Mouse (Mus musculus): ENCODE measurements around the gene Cdc7.
"Not testable (repeated sequence)": the region's sequence is repeated elsewhere in the genome, so short reads cannot be mapped to it uniquely, and the experiment has no call there.

Cdc7 gene

DNA sequence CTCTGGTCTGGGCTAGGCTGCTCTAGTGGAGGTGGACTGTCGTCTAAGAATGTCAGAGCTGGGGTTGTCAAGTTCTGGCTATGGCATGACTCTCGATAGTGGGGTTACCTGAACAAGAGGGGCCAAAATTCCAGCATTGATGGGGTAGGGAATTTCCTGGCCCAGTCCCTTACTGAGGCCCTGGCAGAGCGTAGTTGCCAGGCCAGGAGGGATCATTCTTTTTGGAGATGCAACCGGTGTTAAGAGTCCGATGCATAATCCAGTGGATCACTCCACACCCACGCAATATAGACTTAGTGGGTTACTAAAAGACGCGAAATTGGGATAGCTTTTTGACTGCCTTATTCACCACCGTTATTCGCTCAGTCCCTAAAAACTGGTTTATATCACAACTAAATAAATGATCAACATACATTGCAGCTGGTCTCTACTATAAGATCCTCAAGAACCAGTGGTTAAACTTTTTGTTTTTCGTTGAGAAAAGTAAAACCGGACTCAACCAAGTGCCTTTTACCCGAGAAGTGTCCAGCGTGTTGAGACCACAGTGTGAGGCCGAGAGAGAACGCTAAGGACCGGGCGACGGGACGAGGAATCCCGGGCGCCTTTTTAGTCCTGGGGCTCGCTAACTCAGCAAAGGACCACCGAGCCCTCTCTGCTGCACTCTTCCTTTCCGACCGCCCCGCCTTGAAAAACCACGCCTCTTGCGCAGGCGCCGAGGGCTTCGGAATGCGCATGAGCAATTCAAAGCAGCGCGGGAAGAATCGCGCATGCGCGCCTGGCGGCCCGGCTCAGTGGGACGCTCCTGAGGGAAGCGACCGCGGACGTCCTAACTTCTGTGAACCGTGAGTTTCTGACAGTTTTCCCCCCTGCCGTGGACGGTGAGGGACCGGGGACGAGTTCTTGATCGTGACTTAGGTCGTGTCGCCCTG lies at the start of gene Cdc7:
TSS of gene Cdc7 (plus strand) at position 739 of the 929 bp plus-strand sequence.
- peak; percentile 93 for DNase-seq (ENCODE audit: inconsistent ontology term)

DNA sequence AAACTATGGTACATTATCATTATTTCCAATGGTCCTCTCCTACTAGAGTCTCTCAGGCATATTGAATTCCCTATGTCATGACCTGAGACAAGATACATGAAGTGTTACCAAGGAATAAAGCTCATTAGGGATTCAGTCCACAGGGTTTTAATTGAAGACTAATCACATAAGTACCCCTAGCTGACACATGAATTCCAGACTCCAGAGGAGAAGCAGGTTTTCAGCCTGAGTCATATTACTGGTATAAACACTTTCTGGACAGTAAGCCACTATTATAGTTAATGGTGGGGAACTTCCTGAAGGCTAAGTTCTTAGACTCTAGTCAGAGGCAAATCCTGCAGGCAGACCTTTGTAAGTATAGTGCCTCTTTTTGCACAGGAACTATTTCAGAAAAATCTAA lies 44.8 kb upstream of the Cdc7 start:
- DNase-seq (ENCODE audit: inconsistent ontology term) = peak; percentile 78

DNA sequence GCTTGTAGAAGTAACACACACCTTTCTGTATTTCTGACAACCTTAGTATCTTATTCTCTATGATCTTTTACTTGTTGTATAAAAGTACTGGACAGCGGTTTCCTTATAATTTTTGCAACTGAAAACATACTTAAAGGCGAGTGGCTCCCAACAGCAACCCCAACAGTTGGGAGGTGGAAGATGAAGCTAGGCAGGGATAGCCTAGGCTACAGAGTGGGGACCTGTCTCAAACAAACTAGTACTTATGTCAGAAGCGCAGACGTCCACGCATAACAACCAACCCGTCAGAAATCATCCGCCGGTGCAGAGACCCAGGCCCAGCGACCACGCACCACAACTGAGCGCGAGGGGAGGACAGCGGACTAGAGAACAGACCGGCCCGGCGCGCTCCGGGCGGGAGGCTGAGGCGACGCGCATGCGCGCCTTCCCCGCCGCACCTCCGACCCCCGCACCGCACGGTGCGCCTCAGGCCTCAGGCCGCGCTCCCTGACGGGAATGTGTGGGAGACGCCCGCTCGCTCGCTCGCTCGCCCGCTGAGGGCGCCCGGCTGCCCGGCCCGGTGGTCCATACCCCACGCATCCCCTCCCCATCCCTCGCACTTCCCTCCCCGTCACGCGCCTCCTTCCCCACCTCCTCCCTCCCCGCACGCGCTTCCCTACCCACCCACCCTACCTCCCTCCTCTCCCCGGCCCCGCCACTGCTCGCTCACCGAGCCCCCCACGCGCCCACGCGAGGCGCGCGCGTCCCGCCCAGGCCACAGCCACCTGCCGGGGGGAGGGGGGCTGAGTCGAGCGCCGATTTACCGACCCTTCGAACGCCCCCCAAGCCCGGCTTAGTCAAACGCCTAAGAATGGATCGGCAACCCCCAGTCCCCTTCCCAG lies 38.4 kb upstream of the Cdc7 start, which contains the start of gene Hfm1:
TSS of gene Hfm1 (minus strand) at position 834 of the 881 bp plus-strand sequence.
- DNase-seq (ENCODE audit: inconsistent ontology term) = peak; percentile 62

DNA sequence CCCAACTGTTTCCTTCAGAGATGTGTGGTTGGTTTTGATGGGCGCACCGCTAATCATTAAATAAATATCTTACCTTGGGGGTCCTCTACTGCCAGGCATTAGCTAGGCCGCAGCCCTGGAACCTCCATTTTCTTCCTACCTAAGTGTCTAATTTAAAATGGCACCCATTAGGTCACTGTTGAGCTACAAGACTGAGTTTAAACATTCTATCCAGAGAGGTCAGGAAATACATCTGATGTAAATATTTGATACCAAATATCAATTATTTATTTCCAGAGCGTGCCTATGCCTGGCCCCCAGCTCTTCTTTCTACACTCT lies 37.8 kb upstream of the Cdc7 start:
- no peak for DNase-seq (ENCODE audit: inconsistent ontology term)

DNA sequence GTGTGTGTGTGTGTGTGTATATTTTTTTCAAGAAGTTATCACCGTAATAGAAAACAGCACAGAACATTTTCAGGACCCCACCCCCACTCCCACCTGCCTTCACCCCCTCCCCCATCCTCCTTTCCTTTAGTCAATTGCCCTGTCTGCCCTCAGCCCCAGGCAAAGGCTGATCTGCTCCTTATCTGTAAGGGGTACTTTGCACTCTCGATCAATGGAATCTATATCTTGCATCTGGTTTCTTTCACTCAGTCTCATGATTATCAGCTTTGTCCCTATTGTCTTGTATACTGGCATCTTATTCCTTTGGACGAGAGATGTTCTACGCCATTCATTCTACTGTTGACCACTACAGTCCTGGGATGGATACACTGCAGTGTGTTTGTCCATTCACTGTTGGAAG lies 36.1 kb upstream of the Cdc7 start:
- no peak for DNase-seq (ENCODE audit: inconsistent ontology term)

DNA sequence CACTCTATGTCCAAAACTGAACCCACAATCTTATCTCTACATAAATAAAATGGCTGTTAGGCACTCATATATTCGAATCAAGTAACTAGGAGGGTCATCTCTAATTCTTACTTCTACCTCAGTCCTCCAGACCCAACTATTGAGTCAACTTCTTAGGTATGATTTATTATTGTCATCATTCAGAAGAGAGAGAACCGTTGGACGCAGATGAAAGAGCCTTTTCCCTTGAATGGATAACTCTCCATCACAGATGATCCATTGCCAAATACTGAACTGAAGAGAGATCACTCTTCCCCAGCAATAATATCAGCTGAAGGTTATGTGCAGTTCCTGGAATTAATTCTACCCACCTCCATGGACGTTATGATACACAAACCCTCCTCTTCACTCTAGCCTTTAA lies 17.8 kb upstream of the Cdc7 start:
- DNase-seq (ENCODE audit: inconsistent ontology term) = no peak

DNA sequence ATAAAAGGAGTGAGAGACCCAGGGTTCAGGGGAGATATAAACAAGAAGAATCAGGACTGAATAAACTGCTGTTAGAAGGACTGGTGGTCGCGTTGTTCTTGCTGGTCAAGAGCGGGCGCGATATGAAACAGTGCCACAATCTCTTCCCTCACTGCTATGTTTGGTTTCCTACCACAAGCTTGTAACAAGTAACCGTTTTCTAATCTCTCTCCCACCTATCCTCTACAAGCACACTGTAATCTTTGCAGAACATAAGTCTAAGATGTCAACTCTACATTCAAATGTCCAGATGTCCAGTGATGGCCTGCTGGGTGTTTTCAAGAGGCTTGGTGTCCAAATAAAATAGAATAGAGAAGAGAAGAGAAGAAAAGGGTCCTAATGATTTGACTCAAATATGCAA lies 15.4 kb upstream of the Cdc7 start:
- DNase-seq (ENCODE audit: inconsistent ontology term) = no peak

DNA sequence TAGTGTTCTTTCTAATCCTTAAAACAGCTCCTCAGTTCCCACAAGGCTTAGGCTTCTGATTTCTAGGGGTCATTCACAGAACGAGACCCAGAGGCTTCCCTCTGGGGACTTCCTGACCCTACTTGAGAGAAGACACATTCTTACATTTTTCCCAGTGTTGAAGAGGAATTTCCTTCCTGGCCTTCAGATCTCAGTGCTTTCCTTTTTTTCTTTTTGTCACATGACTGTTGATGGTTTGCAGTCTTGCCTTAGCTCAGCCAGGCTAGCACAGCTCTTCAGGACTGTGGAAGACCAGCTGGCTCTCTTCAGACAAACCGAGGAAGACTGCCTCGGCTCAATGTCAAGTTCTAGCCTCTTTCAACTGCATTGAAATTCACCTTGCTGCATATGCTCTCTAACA lies 7.7 kb upstream of the Cdc7 start:
- no peak for DNase-seq (ENCODE audit: inconsistent ontology term)

DNA sequence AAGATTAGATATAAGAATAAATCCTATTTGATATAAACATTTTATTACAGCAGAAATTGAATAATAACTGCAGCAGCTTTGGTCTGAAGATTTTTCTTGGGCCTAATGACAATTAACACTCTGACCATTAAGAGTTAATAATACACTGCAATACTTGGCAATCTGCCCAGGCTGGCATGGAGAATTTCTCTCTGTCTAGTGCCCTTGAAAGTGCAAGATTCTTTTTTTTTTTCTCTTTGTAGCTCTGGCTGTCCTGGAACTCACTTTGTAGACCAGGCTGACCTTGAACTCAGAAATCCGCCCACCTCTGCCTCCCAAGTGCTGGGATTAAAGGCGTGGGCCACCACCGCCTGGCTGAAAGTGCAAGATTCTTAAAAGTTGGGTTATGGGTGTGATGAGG lies 5.1 kb upstream of the Cdc7 start:
- DNase-seq (ENCODE audit: inconsistent ontology term) = no peak

DNA sequence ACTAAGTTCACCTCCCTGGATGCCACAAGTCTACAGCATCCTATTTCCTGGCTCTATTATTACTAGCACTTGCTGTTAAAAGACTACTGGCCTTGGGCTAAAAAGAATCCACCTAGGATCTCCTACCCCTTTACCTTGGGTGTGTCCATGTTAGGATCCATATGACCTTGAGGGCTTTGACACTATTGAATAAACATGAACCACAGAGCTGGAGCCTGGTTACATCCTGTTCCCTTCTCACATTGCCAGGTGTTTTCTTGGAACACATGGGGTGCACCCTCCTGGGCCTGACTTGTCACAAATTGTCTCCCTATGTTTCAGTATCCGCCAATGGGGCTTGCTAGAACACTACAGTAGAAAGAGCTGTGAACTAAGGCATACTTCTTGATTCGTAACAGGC lies 3.7 kb upstream of the Cdc7 start:
- DNase-seq (ENCODE audit: inconsistent ontology term) = no peak

DNA sequence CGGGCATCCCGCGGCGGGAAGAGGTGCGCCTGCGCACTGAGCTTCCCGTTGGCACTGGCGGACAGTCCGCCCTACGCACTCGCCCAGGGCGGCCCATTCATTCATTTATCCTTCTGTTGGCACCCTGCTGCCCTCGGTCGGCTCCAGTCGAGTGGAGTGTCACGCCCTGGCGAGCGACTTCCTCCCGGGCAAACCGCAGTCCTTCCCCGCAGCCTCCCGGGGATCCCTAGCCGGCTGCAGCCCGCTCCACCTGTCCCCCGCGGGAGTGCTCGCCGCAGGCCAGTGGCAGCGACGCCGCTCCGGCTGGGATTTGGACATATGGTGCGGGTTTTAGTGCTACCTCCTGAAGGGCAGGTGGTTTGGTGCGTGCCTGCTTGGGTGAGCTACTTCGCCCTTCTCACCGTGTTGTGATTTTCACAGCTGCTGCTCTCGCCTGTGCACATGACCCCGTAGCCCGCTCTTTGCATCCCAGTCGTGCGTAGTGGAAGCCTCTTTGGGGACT lies 442 bp downstream of the Cdc7 start:
- no peak for DNase-seq (ENCODE audit: inconsistent ontology term)

DNA sequence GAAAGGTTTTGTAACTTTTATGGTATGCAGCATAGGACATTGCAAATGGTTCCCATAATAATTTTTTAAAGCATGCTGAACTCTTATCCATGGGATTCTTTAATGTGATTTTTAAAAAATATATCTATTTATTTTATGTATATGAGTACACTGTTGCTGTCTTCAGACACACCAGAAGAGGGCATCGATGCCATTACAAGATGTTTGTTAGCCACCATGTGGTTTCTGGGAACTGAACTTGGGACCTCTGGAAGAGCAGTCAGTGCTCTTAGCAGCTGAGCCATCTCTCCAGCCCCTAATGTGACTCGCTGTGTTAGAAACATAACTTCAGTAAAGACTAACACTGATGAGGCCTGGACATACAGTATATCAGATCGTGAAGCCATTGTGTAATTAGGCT lies 2.3 kb downstream of the Cdc7 start:
- DNase-seq (ENCODE audit: inconsistent ontology term) = no peak

DNA sequence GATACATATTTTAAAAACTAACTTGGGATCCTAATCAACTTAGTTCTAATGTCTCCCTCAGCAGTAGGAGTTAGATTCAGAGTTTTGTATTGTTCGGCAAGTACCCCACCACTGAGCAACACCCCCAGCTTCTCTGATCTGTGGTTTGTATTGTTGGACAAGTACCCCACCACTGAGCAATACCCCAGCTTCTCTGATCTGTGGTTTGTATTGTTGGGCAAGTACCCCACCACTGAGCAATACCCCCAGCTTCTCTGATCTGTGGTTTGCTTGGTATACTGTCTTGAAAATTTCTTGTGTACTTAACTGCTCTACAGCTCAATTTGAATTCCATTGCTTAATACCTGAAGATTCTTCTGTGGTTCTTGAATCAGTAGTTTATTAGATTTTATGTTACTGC lies 3.5 kb downstream of the Cdc7 start:
- no peak for DNase-seq (ENCODE audit: inconsistent ontology term)

DNA sequence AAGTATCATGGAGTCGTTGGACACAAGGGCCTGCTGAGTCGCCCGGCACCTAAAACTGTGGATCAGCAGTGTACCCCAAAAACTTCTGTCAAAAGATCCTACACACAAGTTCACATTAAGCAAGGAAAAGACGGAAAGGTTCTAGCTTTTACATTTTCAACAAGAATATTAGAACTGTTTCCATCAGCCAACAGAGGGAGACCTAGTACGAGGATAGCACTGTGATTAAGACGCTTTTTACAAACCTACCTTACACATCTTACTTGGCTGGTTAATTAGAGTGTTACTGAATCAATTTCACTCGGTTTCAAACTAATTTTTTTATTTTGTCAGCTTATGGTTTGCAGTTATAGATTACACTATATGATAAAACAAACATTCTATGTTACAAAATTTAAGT lies 9.8 kb downstream of the Cdc7 start:
- DNase-seq (ENCODE audit: inconsistent ontology term) = no peak

DNA sequence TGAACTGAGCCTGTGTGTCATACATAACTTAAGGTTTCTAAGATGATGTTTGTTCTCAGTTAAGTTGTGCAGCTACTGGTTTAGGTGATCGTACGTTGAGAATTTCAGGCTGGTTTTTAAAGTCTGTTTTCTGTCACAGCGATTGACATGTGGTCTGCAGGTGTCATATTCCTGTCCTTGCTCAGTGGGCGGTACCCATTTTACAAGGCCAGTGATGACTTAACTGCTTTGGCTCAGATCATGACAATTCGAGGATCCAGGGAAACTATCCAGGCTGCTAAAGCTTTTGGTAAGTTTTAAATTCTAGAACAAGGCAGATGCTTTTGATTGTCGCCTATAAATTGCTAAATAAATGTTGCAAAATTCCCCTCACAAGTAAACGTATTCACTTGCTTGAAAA lies 15.0 kb downstream of the Cdc7 start:
- no peak for DNase-seq (ENCODE audit: inconsistent ontology term)

DNA sequence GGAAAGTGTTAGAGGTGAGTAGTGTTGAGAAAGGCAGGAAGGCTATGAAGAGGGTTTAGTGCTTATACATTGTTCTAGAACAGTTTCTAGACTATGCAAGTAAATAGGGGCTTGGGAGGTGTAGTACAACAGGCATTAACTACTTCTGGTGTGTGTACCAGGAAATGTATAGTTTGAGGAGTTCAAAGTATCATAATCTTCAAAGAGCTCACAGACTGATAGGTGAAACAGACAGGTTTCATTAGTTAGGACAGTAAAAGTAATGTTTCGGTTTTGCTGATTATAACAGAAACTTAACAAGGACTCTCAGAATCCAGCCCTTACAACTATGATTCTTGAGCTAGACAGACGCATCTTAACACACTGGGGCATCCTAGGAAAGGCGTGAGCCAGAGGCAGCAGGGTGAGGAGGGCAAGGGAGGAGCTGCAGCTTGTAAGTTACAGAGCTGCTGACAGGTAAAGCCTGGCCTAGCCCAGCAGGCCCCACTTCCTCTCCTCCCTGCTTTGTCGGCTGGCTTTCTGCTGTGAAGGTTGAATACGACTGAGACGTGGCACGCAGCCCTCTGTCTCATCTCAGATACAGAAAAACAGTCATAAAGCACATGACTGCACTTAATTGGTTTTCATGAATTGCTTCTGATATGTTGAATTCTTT lies 18.3 kb downstream of the Cdc7 start:
- no peak for DNase-seq (ENCODE audit: inconsistent ontology term)

DNA sequence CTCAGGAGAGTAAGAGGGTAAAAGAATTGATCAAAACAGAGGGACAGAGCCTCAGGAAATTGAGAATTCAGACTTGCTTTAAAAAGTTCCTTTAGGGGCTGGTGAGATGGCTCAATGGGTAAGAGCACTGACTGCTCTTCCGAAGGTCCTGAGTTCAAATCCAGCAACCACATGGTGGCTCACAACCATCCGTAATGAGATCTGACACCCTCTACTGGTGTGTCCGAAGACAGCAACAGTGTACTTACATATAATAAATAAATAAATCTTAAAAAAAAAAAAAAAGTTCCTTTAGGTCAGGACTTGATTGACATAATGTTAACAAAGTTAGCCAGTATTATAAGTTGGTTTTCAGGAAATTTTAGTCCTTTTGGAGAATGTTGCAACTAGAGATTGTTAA lies 20.8 kb downstream of the Cdc7 start:
- not testable (repeated sequence) for DNase-seq (ENCODE audit: inconsistent ontology term)

DNA sequence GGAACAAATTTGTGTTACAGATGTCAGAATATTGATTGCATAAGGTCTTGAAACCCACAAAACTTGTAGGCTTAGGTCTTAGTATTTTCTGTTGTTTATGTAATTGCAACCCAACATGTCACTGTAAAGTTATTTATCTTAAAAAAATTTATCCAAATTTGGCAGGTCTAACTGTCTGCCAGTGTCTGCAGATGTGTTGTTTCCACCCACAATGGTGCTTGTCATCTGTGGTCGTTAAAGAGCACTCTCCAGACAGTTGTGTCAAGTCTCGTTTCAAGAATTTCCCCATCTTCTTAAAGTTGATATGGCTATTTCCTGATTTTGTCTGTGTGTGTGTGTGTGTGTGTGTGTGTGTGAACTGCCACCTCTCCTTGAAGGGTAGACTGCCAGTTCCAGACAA lies 21.5 kb downstream of the Cdc7 start:
- DNase-seq (ENCODE audit: inconsistent ontology term) = no peak

DNA sequence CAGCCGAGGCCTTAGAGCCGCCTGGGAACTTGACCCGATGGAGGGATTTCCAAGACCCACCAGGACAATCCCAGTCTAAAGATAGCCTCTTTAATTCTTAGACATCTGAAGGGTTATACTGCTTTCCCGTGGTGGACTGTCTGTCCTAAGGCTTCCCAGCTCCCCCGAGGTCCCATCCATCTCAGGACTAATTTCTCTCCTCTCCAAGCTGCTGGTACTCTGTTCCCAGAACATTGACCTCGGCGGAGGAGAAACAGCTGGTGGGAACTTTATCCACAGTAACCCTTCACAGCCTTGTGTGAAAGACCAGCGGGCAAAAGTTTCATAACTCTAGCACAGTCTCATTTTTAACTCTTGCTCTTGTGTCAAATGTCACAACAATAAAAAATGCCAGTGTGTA lies 25.1 kb downstream of the Cdc7 start:
- DNase-seq (ENCODE audit: inconsistent ontology term) = no peak

DNA sequence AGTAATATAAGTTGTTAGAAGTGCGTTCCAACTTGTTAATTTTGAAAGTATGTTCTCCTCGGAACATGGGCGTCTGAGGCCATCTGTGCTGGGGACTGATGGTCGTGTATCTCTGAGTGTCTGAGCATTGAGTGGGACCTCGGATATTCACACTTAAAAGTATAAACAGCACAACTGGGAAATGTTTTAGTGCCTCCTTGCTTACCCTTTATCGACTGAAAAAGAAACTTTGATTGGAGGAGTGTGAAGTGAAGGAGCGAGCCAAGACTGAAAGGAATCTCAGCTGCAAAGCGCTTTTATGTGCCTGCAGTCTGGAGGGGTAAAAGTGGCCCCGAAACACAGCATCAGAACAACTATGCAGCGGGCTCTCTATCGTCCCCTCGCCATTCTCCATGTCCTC lies 25.7 kb downstream of the Cdc7 start:
- no peak for DNase-seq (ENCODE audit: inconsistent ontology term)

DNA sequence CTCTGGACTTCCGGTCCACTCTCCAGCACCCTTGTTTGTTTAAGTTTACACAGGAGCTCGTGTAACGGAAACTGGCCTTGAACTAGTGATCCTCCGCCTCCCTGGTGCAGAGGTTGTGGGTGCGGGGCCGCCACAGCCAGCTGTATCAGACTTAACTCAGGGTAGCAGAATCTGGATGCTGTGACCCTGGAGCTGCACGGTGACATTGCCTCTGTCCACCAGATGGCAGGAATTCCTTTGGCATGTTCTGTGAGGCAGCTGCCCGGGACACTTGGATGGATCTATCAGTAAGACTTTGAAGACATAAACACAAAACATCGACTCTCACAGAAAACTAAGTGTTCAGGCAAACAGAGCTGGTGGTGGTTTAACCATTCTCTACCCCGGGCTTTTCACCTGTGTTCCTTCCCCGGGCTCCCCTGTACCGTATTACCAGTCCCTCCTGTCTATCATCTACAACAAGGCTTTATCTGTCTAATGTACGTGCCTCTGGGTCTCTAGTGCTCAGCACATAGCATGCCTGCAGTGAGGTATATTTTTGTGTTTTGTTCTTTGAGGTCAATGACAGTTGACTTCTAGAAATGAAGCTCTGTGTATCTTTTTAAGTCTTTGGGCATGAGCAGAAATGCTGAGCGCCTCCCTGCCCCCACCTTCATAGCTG lies 26.6 kb downstream of the Cdc7 start:
- DNase-seq (ENCODE audit: inconsistent ontology term) = peak; percentile 31

Data from Muller cell, postnatal 12 days (primary cell).